Mouse (Mus musculus) hindbrain, embryonic 11.5 days (tissue): ENCODE results near the gene Gab1. TPM values are rescaled to one million over a fixed set of nuclear protein-coding genes. Genes with fewer than 3 reads are reported as not detected.

Source experiments
- ATAC-seq: fragments of 200-750 bp; cut with Nextera tagmentation; 2 replicates; pipeline ENCODE4 v1.8.0; 2017; ENCODE audit warnings: mild to moderate bottlenecking, moderate TSS enrichment, moderate library complexity; ENCODE audit not compliant: low FRiP score
- DNase-seq: peaks from one replicate; pipeline ENCODE4 v3.0.0-alpha.2; 2015; ENCODE audit warnings: low spot score
- H3K27ac ChIP-seq: fragments of 300-500 bp; sonication (generic); 2 replicates; pipeline ENCODE4 v1.5.1; 2014; ENCODE audit warnings: mild to moderate bottlenecking, low read depth, low read length
- H3K27me3 ChIP-seq: fragments of 300-500 bp; sonication (generic); 2 replicates; pipeline ENCODE4 v1.6.1; 2014; ENCODE audit warnings: mild to moderate bottlenecking, low read length, moderate library complexity, mixed read lengths; ENCODE audit not compliant: control insufficient read depth, insufficient read depth
- H3K36me3 ChIP-seq: fragments of 300-500 bp; sonication (generic); 2 replicates; pipeline ENCODE4 v1.6.1; 2014; ENCODE audit warnings: mild to moderate bottlenecking, low read length, moderate library complexity, mixed read lengths; ENCODE audit not compliant: control insufficient read depth, insufficient read depth
- H3K4me1 ChIP-seq: fragments of 300-500 bp; sonication (generic); replicated peaks from 2 replicates; pipeline ENCODE4 v1.6.1; 2014; ENCODE audit warnings: low read length, mixed read lengths; ENCODE audit not compliant: control insufficient read depth, insufficient read depth
- H3K4me2 ChIP-seq: fragments of 300-500 bp; sonication (generic); replicated peaks from 2 replicates; pipeline ENCODE4 v1.6.1; 2014; ENCODE audit warnings: mild to moderate bottlenecking, low read depth, low read length
- H3K4me3 ChIP-seq: fragments of 300-500 bp; sonication (generic); 2 replicates; pipeline ENCODE4 v1.5.1; 2014; ENCODE audit warnings: low read depth, low read length
- H3K9ac ChIP-seq: fragments of 300-500 bp; sonication (generic); 2 replicates; pipeline ENCODE4 v1.6.1; 2014; ENCODE audit warnings: low read depth, low read length
- H3K9me3 ChIP-seq: fragments of 300-500 bp; sonication (generic); 2 replicates; pipeline ENCODE4 v1.6.1; 2016; ENCODE audit warnings: low read length; ENCODE audit not compliant: control insufficient read depth
- WGBS: fragments of 180-500 bp; shearing (Covaris S2); extraction: QIAGEN DNeasy Blood & Tissue Kit; methylation state at CpG from one replicate; pipeline ENCODE4 v1.1.7; 2014; 5-methylcytosine and 5-hydroxymethylcytosine counted together
- polyA plus RNA-seq: library from polyadenylated mRNA; unstranded; fragments of >200 nt; fragmentation: Nextera tagmentation; extraction: Ambion mirVana; gene quantifications from 2 replicates; pipeline ENCODE4 v1.2.1, GENCODE M21; 2014

Gene Gab1
- 18.1 and 20.8 TPM in 2 replicates for polyA plus RNA-seq

DNA sequence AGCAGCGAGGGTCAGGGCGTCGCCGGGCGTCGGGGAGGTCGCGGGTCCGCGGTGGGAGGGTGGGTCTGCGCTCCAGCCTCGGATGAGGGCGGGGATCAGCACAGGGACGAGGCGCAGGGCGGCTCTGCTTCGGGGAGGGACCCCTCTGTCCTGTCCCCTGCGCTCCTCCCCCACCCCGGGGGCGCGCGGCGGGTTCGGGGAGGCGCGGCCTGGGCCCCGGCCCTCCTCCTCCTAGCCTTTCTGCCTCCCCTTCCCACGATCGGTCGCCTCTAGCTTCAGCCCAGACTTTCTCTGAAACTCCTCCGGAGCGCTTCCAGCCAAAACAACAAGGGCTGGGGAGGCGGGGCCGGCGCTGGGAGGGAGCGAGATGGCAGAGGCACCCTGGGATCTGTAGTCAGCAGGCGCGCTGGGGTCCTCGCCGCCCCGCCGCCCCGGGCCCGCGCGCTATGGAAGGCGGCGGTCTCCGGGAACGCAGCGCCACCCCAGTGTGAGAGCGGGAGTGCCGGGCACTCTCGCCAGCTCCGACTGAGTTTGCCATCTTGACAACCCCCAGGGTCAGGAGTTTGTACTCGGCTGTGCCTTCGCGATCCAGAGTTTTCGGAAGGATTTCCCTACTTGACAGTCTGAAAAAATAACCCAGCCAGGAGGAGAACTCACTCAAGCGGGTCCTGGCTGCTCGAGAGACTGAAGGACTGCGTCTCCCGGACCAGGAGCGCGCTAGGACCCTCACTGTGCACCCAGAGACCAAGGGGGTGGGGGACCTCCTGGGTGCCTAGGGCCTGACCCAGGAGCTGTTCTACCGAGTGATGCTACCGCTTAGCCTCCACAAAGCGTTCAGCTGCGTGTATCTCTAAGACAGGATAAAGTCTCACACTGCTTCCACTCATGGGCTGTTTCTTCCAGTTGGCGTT is at the start of gene Gab1:
Gene Gab1, minus strand, starts transcription at position 324 of the 911 bp plus-strand sequence.
- WGBS, result 1% methylated on average over 60 of the region's 70 CpGs
- peak; percentile 94 for DNase-seq
- Histone ChIP-seq H3K27ac (peak within 1 kb of the TSS; percentile 91), H3K27me3 (no peaks in the 10 kb centered on the region), H3K9ac (peak within 1 kb of the TSS; percentile 74), H3K4me1 (no peaks in the 10 kb centered on the region), H3K9me3 (no peaks in the 10 kb centered on the region), H3K4me3 (peak within 1 kb of the TSS; percentile 72), H3K4me2 (peak within 1 kb of the TSS; percentile 73), H3K36me3 (no peaks in the 10 kb centered on the region)
- ATAC-seq, result peak; percentile 96

- H3K9ac ChIP-seq, result no peak overlapping the region
- H3K27ac ChIP-seq, result no peak overlapping the region
- H3K4me3 ChIP-seq, result no peak overlapping the region
- DNase-seq (no peak), ATAC-seq (no peak)
- H3K4me2 ChIP-seq, result no peak overlapping the region
- no peaks in the 10 kb centered on the region for H3K27me3 ChIP-seq
- no peaks in the 10 kb centered on the region for H3K4me1 ChIP-seq
- H3K9me3 ChIP-seq, result no peaks in the 10 kb centered on the region
- H3K36me3 ChIP-seq, result no peaks in the 10 kb centered on the region
Observed at GRCm38 (mm10) chr8:80928770-80929169, 48.5 kb upstream of the Gab1 start.

DNA sequence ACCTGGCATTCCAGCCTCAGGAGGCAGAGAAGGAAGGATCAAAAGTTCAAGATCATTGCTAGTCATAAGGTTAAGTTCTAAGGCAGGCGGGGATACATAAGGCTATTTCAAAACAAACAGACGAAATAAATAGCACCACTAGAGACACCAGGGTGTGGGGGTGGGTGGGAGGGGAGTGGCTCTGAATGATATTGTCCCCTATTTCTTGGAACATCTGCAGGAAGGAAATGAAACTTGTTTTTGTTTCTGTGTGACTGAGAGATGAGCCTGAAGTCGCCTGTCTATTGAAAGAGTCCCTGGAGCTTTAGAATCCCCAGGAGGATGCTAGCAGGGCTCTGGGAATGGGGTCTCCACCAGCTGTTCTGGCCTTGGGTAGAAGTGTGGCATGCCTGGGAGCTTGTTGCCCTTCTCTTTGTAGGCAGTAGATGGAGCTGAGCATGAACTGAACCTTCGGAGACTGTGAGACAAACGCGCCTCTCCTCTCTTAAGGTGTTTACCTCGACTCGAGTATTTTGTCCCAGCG is 43.5 kb upstream of the Gab1 start:
- 88% methylated on average over 9 of the region's 9 CpGs for WGBS
- no peak overlapping the region for H3K4me2 ChIP-seq
- no peak overlapping the region for H3K4me3 ChIP-seq
- no peaks in the 10 kb centered on the region for H3K36me3 ChIP-seq
- H3K27me3 ChIP-seq, result no peaks in the 10 kb centered on the region
- no peaks in the 10 kb centered on the region for H3K4me1 ChIP-seq
- H3K27ac ChIP-seq, result no peak overlapping the region
- no peak overlapping the region for H3K9ac ChIP-seq
- ATAC-seq (no peak), DNase-seq (no peak)
- H3K9me3 ChIP-seq, result no peaks in the 10 kb centered on the region

- Histone ChIP-seq H3K27me3 (no peaks in the 10 kb centered on the region), H3K4me2 (no peak overlapping the region), H3K4me3 (no peak overlapping the region), H3K36me3 (no peaks in the 10 kb centered on the region), H3K9ac (no peak overlapping the region), H3K9me3 (no peaks in the 10 kb centered on the region), H3K4me1 (no peaks in the 10 kb centered on the region), H3K27ac (no peak overlapping the region)
- 77% methylated on average over 6 of the region's 6 CpGs for WGBS
- ATAC-seq, result no peak
- no peak for DNase-seq
Observed at GRCm38 (mm10) chr8:80922642-80923041, 42.3 kb upstream of the Gab1 start.

DNA sequence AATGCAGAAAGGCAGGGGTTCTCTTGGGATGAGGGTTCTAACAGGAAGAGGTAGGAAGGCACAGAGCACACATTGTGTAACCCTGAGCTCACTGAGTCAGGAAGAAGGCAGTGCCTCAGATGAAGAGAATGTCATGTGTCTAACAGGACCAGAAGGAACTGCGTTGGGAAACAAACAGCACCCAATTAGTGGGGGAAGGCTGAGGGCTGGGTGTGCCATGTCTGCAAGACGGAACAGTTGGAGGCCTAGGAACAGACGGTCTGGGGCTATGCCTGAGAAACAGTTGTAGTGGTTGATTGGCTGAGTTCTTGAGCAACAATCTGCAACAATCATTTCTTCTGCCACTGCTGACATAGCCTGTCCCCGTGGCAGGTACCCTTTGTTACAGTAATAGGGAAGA is 38.8 kb upstream of the Gab1 start:
- Histone ChIP-seq H3K9ac (no peak overlapping the region), H3K4me2 (no peak overlapping the region), H3K36me3 (no peaks in the 10 kb centered on the region), H3K4me1 (no peaks in the 10 kb centered on the region), H3K27ac (no peak overlapping the region), H3K9me3 (no peaks in the 10 kb centered on the region), H3K27me3 (no peaks in the 10 kb centered on the region), H3K4me3 (no peak overlapping the region)
- ATAC-seq (no peak), DNase-seq (no peak)
- WGBS, result 89% methylated on average over 4 of the region's 4 CpGs

DNA sequence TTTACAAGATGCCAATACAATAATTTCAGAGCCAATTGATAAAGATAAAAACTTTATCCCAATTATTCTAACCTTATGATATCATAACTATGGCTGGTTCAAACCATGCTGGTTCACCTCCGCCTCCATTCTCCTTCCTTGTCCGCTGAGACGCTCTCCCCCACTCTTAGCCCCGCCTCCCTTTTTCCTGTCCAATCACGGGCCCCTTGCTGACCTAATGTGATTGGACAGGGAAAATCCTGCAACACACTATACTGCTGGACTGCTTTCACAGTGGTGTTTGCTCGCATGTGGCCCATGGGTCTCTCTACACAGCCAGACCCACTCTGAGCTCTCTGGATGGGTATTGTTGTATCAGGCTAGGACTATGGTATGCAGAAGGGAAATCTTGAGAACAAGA is 38.2 kb upstream of the Gab1 start:
- Histone ChIP-seq H3K4me2 (no peak overlapping the region), H3K9ac (no peak overlapping the region), H3K4me3 (no peak overlapping the region), H3K27ac (no peak overlapping the region), H3K36me3 (no peaks in the 10 kb centered on the region), H3K4me1 (no peaks in the 10 kb centered on the region), H3K9me3 (no peaks in the 10 kb centered on the region), H3K27me3 (no peaks in the 10 kb centered on the region)
- 93% methylated on average over 6 of the region's 6 CpGs for WGBS
- ATAC-seq (no peak), DNase-seq (no peak)

DNA sequence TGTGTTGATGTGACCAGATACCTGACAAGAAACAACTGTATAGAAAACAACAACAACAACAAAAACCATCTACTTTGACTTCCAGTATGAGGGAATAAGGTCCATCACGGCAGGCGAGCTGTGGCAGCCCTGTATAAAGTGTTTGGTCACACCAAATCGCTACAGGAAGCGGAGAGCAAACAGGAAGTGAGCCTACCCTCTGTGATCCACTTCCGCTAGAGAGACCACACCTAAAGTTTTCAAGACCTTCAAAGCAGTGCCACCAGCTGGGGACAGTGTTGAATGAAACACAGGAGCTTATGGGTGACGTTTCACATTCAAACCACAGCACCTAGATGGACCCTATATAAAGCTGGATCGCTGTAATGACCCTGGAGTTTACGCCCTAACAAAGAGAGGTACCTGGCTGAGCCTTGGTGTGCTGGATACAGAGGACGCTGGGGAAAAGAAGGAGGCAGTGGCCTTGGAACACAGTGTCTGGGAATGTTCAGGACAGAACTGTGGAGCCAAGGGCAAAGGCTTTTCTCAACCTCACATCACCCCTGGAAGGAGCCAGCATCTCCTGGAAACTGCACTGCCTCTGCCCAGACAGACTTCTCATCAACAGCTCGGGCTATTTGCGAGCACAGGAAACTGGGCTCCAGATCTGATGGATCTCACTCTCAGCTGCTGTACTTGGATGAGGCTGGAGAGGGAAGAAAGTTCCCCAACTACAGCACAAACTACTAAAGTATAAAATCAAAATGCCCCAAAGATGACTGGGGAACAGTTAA is 36.3 kb upstream of the Gab1 start:
- WGBS, result 81% methylated on average over 11 of the region's 11 CpGs
- no peak for ATAC-seq

DNA sequence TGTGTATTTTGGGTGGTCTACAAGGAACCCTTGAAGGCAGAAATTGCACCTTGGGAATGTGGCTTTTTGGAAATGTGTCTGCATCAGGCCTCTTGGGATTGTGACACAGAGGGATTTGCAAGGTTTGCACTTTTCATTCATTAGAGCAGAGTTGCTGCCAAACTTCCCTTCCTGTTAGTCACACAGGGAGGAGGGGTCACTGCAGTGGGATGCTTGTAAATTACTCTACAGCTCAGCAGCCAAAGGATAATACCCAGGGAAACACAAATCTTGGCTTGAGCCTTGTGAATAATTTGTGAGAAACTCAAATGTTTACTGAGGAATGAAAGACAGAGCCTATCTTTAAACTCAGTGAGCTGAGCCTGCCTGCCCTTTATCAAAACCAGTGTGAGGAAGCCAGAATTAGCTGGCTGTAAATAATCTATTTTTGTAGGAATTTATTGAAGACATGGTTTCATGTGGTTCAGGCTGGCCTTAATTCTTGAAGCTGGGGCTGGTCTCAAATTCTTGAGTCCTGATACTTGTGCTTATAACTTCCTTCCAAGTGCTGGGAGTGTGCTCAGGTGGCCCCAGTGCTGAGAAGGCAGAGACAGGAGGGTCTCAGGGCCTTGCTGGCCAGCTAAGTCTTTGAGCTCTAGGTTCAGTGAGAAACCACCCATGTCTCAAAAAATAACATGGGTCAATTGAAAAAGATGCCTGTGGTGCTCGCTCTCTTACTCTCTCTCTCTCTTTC is 32.9 kb upstream of the Gab1 start:
- H3K4me2 ChIP-seq, result no peak overlapping the region
- H3K36me3 ChIP-seq, result no peaks in the 10 kb centered on the region
- ATAC-seq (no peak), DNase-seq (no peak)
- no peak overlapping the region for H3K9ac ChIP-seq
- H3K4me3 ChIP-seq, result no peak overlapping the region
- 100% methylated on average over 1 of the region's 1 CpGs for WGBS
- no peaks in the 10 kb centered on the region for H3K27me3 ChIP-seq
- no peaks in the 10 kb centered on the region for H3K9me3 ChIP-seq
- H3K4me1 ChIP-seq, result no peaks in the 10 kb centered on the region
- H3K27ac ChIP-seq, result no peak overlapping the region

More for the DNA sequence above, 36.3 kb upstream of the Gab1 start:
- no peaks in the 10 kb centered on the region for H3K4me1 ChIP-seq
- no peaks in the 10 kb centered on the region for H3K27me3 ChIP-seq
- no peak overlapping the region for H3K4me3 ChIP-seq
- H3K4me2 ChIP-seq, result no peak overlapping the region
- no peak overlapping the region for H3K9ac ChIP-seq
- H3K36me3 ChIP-seq, result no peaks in the 10 kb centered on the region
- H3K27ac ChIP-seq, result no peak overlapping the region
- H3K9me3 ChIP-seq, result no peaks in the 10 kb centered on the region
- no peak for DNase-seq
